Mouse (Mus musculus) spleen, adult 2 months (tissue): ENCODE data around the gene Megf11.

ENCODE experiments used
- CTCF ChIP-seq: fragments of 200-500 bp; IDR thresholded peaks from 2 replicates; pipeline ENCODE4 v1.5.1; 2011; ENCODE audit warnings: mild to moderate bottlenecking, inconsistent platforms; ENCODE audit not compliant: insufficient read depth, insufficient read length, insufficient replicate concordance; ENCODE audit errors: extremely low read depth
- POLR2A ChIP-seq: fragments of 200-500 bp; IDR thresholded peaks from 2 replicates; pipeline ENCODE4 v1.6.1; 2011; ENCODE audit warnings: low read depth, low read length, inconsistent platforms

- TF ChIP-seq CTCF (no peak), POLR2A (no peak)
These were observed 54.7 kb downstream of the Megf11 start for GRCm38 (mm10) chr9:64440101-64440500.
